Mouse (Mus musculus) left cerebral cortex, postnatal 4 days (tissue): Measurements from ENCODE around the gene Havcr1. TPM values are rescaled to one million over a fixed set of nuclear protein-coding genes. Genes with fewer than 3 reads are reported as not detected.

Experiments used
- DNase-seq: peaks from one replicate; pipeline ENCODE4 v3.0.0-alpha.2; 2022
- intact Hi-C: fragments of 180-260 bp; cut with DNase I; formaldehyde crosslinking; loops from one replicate; pipeline ENCODE4 v1.15.1; 2025
- total RNA-seq, 2 experiments: library from RNA; stranded (reverse); gene quantifications; 2 replicates each; pipeline ENCODE4 v1.2.3; 2021

Havcr1 gene
- total RNA-seq, 2 experiments from 2014 or later = not detected

DNA sequence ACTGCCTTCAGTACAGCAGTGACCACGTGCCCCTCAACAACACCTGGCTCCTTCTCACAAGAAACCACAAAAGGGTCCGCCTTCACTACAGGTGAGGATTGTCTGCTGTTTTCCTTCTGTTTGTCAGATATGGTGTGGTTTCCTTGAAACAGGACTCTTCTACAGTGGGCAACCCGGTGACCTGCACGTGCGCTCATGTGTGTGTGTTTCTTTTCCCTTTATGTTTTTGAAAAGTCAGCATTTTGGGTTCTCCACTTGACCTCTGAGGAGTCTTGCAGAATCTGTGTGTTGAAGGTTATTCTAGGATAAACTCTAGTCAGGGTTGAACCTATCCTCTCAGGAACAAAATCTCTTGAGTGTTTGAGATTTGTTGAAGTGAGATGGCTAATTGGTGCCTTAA, 82.8 kb downstream of the Havcr1 start:
- intact Hi-C loops = no loop called here
- no peak for DNase-seq

DNA sequence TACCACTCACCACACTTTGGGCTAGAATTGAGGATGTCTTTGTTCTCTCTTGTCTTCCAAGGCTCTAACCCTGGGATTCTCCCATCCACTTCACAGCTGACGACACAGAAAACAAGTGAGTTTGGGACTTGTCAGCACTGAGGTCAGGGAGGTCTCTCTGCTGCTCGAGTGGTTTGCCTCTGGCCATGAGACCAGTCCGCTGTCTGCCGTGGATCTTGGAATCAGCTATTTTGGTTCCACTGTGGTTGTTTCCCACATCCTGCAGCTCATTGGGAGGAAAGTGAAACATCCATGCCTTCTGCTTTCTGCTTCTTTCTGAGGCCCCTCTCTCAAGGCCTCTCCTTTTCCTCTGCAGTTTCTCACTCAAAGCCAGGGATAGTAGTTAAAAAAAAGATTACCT, 85.0 kb downstream of the Havcr1 start:
- intact Hi-C loops = no loop called here
- no peak for DNase-seq

Other genes with a start within 250 kb of the Havcr1 start
- gene Gm12169, start 210.9 kb upstream of the Havcr1 start, total RNA-seq = not detected
- not detected for gene BC053393, start 163.5 kb upstream of the Havcr1 start, total RNA-seq
- not detected for gene Dppa1, start 105.8 kb upstream of the Havcr1 start, total RNA-seq
- under 1 TPM in 1 of 2 experiments, not detected in 1; 0.18 TPM for gene Timd2, start 28.0 kb upstream of the Havcr1 start, total RNA-seq
- gene Timd4, start 75.7 kb downstream of the Havcr1 start, total RNA-seq = not detected